Mouse (Mus musculus) adrenal gland, adult 8-10 months (tissue): ENCODE measurements around the gene Fam83g. TPM values are rescaled to one million over a fixed set of nuclear protein-coding genes. Genes with fewer than 3 reads are reported as not detected.

Experiments used
- DNase-seq: peaks from one replicate; pipeline ENCODE4 v3.0.0; 2022
- total RNA-seq, 4 experiments: library from RNA; stranded (reverse); gene quantifications; 2 replicates each; pipeline ENCODE4 v1.2.4; 2022

The Fam83g gene
- total RNA-seq, 4 experiments from 2014 or later, result 1.7 to 2.9 (median 2.3) TPM

- no peak for DNase-seq
These were observed 35.5 kb downstream of the Fam83g start for GRCm38 (mm10) chr11:61719387-61719786.

- DNase-seq, result no peak
These were observed 35.9 kb downstream of the Fam83g start for GRCm38 (mm10) chr11:61719826-61720225.

- DNase-seq, result no peak
These were observed 36.7 kb downstream of the Fam83g start, which contains the start of gene Slc5a10 for GRCm38 (mm10) chr11:61720636-61721035. TSS of gene Slc5a10 (minus strand) at chr11:61720826.

GRCm38 (mm10) chr11:61722077-61722476 lies 38.2 kb downstream of the Fam83g start:
- DNase-seq, result no peak

- no peak for DNase-seq
These were observed 44.1 kb downstream of the Fam83g start for GRCm38 (mm10) chr11:61728037-61728436.

GRCm38 (mm10) chr11:61732672-61733071 lies 48.8 kb downstream of the Fam83g start:
- no peak for DNase-seq

GRCm38 (mm10) chr11:61737290-61737689 lies 53.4 kb downstream of the Fam83g start:
- DNase-seq, result no peak

- DNase-seq, result no peak
These were observed 56.6 kb downstream of the Fam83g start for GRCm38 (mm10) chr11:61740500-61740899.

- no peak for DNase-seq
These were observed 59.9 kb downstream of the Fam83g start for GRCm38 (mm10) chr11:61743768-61744167.

- DNase-seq, result no peak
These were observed 60.6 kb downstream of the Fam83g start for GRCm38 (mm10) chr11:61744460-61744859.

- DNase-seq, result no peak
These were observed 61.9 kb downstream of the Fam83g start for GRCm38 (mm10) chr11:61745781-61746180.

GRCm38 (mm10) chr11:61747161-61747560 lies 63.3 kb downstream of the Fam83g start:
- DNase-seq, result no peak

- no peak for DNase-seq
These were observed 67.7 kb downstream of the Fam83g start for GRCm38 (mm10) chr11:61751612-61752011.

- DNase-seq, result no peak
These were observed 73.3 kb downstream of the Fam83g start for GRCm38 (mm10) chr11:61757151-61757550.

Other genes starting within 250 kb of the Fam83g start
- 1 to 10 TPM; 1.7 to 2.3 (median 2.0) TPM for gene Rnf112, start 230.0 kb upstream of the Fam83g start, total RNA-seq
- 1 to 10 TPM; 3.4 to 5.8 (median 4.9) TPM for gene Mfap4, start 198.7 kb upstream of the Fam83g start, total RNA-seq
- gene Mapk7, start 189.7 kb upstream of the Fam83g start, total RNA-seq, result 10 to 100 TPM; 15.2 to 22.1 (median 20.4) TPM
- gene B9d1, start 178.9 kb upstream of the Fam83g start, total RNA-seq, result 10 to 100 TPM; 16.5 to 31.6 (median 25.2) TPM
- 10 to 100 TPM; 27.6 to 47.1 (median 35.7) TPM for gene Epn2, start 104.4 kb upstream of the Fam83g start, total RNA-seq
- gene Grap, start 30.8 kb upstream of the Fam83g start, total RNA-seq, result 10 to 100 TPM in 3 of 4 experiments, 1 to 10 TPM in 1; 9.4 to 12.4 (median 11.9) TPM
- gene Slc5a10, start 36.7 kb downstream of the Fam83g start, total RNA-seq, result under 1 TPM in 3 of 4 experiments, not detected in 1; 0.14 to 0.30 (median 0.25) TPM
- gene Prpsap2, start 78.0 kb downstream of the Fam83g start, total RNA-seq, result 10 to 100 TPM; 30.4 to 39.7 (median 36.2) TPM
- gene Ulk2, start 171.0 kb downstream of the Fam83g start, total RNA-seq, result 10 to 100 TPM; 32.9 to 41.0 (median 38.6) TPM
- gene Akap10, start 246.2 kb downstream of the Fam83g start, total RNA-seq, result 10 to 100 TPM; 28.9 to 36.8 (median 33.7) TPM